Mouse (Mus musculus): ENCODE measurements at regions not wholly inside any gene's neighbourhood (a gene's known extent, or its start where the extent isn't known, plus 50 kb on each side); places are given as distances from the start of the nearest gene placed in this dataset.

DNA sequence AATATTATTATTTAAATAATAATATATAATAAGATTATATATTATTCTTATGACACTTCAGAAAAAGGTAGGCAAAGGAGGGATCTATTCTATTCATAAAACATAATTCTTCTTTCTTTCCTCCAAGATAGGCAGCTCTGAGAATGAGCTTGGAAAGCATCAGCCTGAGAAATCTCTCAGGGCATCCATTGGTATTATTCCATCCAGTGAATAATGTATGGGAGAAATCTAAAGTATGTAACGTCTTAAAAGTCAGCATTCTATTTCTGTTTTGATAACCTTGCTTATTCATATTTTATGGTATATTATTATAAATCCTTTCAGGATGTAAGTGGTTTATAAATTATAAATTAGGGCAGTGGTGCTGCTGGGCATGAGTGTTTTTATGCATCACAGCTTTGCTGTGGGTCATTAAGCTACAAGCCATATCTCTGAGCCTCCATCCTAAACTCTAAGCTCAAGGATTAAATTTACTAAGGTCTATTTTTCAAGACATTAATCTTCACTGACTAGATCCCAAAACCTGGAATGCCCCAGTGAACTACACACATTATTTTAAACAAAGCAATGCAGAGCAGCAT is 766.9 kb upstream of the Luzp2 start:
- no peak for DNase-seq (ENCODE audit: low read depth, low spot score)

DNA sequence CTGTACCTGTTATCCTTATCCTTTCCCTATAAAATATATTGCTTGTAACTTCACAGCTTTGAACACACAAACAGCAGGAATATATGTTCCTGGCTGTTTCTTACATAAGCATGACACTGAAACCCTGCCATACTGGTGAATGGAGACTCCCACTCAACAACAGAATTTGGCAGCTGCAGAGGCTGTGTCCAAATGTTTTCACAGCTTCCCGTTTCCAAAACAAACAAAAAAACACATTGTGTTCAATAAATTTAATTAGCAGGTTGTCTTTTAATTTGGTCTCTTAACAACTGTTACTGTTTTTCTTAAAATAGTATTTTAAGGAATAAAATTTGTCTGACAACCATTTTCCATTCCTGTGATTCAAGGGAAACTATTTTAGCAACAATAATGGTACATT is 718.3 kb upstream of the Luzp2 start:
- DNase-seq (ENCODE audit: low read depth, low spot score) = peak; percentile 36

DNA sequence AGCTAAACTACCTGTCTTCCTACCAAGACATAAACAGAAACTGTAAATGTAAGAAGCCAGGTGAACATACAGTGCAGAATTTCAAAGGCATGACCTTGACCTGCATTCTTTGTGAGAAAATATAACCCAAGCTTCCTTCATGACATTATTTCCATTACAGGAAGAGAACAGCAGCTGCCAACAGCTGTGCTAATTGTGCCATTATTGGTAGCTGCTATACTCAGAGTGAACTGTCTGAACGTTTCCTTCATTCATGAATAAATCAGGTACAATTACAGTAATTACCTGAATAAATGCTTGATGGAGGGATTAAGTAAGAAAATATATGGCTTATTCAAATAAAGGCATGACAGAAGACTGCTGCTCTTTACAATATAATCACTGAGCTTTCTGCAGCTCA is 696.3 kb upstream of the Luzp2 start:
- DNase-seq (ENCODE audit: low read depth, low spot score) = no peak

DNA sequence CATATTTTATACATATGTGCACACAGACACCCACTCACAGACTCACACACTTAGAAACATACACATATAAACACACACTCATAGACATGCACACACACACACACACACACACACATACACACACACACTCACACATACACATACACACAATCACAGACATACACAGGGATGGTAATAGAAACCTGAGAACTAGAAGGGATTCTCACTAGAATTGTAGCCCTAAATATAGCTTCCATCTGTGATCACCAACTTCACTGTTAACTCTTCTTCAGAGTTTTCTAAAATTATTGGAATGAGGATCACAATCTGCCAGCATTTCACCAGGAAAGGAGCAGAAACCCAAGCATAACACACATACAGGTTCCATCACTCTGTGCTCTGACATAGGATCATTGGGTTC is 684.4 kb upstream of the Luzp2 start:
- no peak for DNase-seq (ENCODE audit: low read depth, low spot score)

DNA sequence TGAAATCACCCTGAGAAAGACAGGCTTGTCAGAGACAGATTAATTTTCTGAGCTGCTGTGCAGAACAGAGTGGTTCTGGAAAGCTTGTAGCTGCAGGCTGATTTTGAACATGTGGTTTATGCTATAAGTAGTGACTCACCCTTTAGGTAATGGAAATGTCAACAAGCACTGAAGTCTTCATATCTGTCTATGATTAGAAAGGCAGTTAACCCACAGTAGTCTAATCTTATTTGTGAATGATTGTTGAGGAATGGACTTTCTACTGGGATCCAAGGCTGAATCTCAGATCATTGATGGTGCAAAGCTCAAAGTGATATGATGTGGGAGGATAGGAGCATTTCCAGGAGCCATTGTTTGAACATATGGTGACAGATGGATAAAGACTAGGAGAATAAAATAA is 635.3 kb upstream of the Luzp2 start:
- DNase-seq (ENCODE audit: low read depth, low spot score) = no peak

Measured in brain, adult 2 months (tissue).